Mouse (Mus musculus) CH12.LX (cell line): ENCODE measurements around the gene Cnpy3.
A peak's percentile ranks its signal among the peaks of the same experiment; 100 is the strongest.

ENCODE experiments used
- CTCF ChIP-seq, 2 experiments: IDR thresholded peaks in 1 of 2; conservative IDR thresholded peaks in 1 of 2; 2 replicates each; pipeline ENCODE4 v1.5.1; 2011 to 2012; ENCODE audit warnings: low read depth in 2 of 2, low read length in 2 of 2, improper control_type of control experiment in 1 of 2, inconsistent platforms in 1 of 2, mild to moderate bottlenecking in 1 of 2, moderate library complexity in 1 of 2
- EP300 ChIP-seq: IDR thresholded peaks from 2 replicates; pipeline ENCODE4 v1.6.1; 2011; ENCODE audit warnings: low read length, improper control_type of control experiment
- HCFC1 ChIP-seq: IDR thresholded peaks from 2 replicates; pipeline ENCODE4 v1.6.1; 2012; ENCODE audit warnings: low read depth, mild to moderate bottlenecking, inconsistent platforms, low read length, improper control_type of control experiment
- MAZ ChIP-seq: IDR thresholded peaks from 2 replicates; pipeline ENCODE4 v1.6.1; 2012; ENCODE audit warnings: low read depth, mild to moderate bottlenecking, inconsistent platforms, low read length, improper control_type of control experiment, moderate library complexity
- PAX5 ChIP-seq: IDR thresholded peaks from 2 replicates; pipeline ENCODE4 v1.6.1; 2012; ENCODE audit warnings: low read length, inconsistent platforms, mixed read lengths
- POLR2A ChIP-seq: IDR thresholded peaks from 2 replicates; pipeline ENCODE4 v1.6.1; 2011; ENCODE audit warnings: low read depth, mild to moderate bottlenecking, improper control_type of control experiment, low read length
- UBTF ChIP-seq: IDR thresholded peaks from 2 replicates; pipeline ENCODE4 v1.6.1; 2012; ENCODE audit warnings: low read depth, mild to moderate bottlenecking, inconsistent platforms, low read length, improper control_type of control experiment, moderate library complexity
- ZMIZ1 ChIP-seq: IDR thresholded peaks from 2 replicates; pipeline ENCODE4 v1.6.1; 2012; ENCODE audit warnings: low read depth, mild to moderate bottlenecking, inconsistent platforms, low read length, improper control_type of control experiment
- ZNF384 ChIP-seq: IDR thresholded peaks from 2 replicates; pipeline ENCODE4 v1.6.1; 2012; ENCODE audit warnings: low read depth, low read length, improper control_type of control experiment, inconsistent platforms

GRCm38 (mm10) chr17:46792963-46793362, 40.9 kb upstream of the Cnpy3 start:
- no peak for TF ChIP-seq ZNF384
- no peak for TF ChIP-seq PAX5
- no peak for TF ChIP-seq MAZ
- TF ChIP-seq CTCF (conservative IDR thresholded peaks at IDR 0.05 in 1 of 2, IDR thresholded peaks at IDR 0.05 in 1 of 2; ENCODE audit: low read depth in 2 of 2, low read length in 2 of 2): peak in 1 of 2 experiments; percentile 40; a peak in 2 of 4 replicates
- TF ChIP-seq POLR2A: no peak
- TF ChIP-seq UBTF: no peak
- TF ChIP-seq EP300: no peak
- TF ChIP-seq ZMIZ1: no peak
- TF ChIP-seq HCFC1: no peak
